Mouse (Mus musculus): ENCODE data around the gene Cry2. TPM values are rescaled to one million over a fixed set of nuclear protein-coding genes. Genes with fewer than 3 reads are reported as not detected.
A peak's percentile ranks its signal among the peaks of the same experiment; 100 is the strongest.

Cry2 gene
- polyA plus RNA-seq, 1 experiment from 2014 or later: 37.7 TPM

GRCm38 (mm10) chr2:92459921-92460707 is 26.3 kb upstream of the Cry2 start, which contains the start of gene Slc35c1:
Gene Slc35c1 (minus strand): TSS chr2:92460538.
- 1% methylated on average over 34 of the region's 34 CpGs for WGBS

GRCm38 (mm10) chr2:92459141-92459920 is 25.5 kb upstream of the Cry2 start:
- Histone ChIP-seq H3K4me1 (peaks cover 31% of the 10 kb centered on the region), H3K27me3 (peaks cover 35% of the 10 kb centered on the region), H3K36me3 (peaks cover 3% of the 10 kb centered on the region; the same call in 1 of the 2 replicates), H3K4me2 (replicated peaks) (peak overlapping the region; percentile 96), H3K9me3 (no peaks in the 10 kb centered on the region), H3K9ac (replicated peaks) (peak overlapping the region; percentile 63), H3K4me3 (peak overlapping the region; percentile 79), H3K27ac (replicated peaks) (0 out of 2 replicates have a peak overlapping the region, but pooled peaks have one; percentile 12)
- under 1% methylated on average over 55 of the region's 55 CpGs for WGBS
- ATAC-seq (ENCODE audit: low FRiP score, low read depth): peak; percentile 87

More at GRCm38 (mm10) chr2:92459921-92460707, 26.3 kb upstream of the Cry2 start, which contains the start of gene Slc35c1:
- Histone ChIP-seq H3K4me2 (replicated peaks) (peak within 1 kb of the TSS; percentile 96), H3K4me3 (peak within 1 kb of the TSS; percentile 79), H3K27ac (replicated peaks) (0 out of 2 replicates have a peak within 1 kb of the TSS, but pooled peaks have one; percentile 12), H3K27me3 (peaks cover 35% of the 10 kb centered on the region), H3K9ac (replicated peaks) (peak within 1 kb of the TSS; percentile 63), H3K36me3 (no peaks in the 10 kb centered on the region), H3K9me3 (no peaks in the 10 kb centered on the region), H3K4me1 (peaks cover 31% of the 10 kb centered on the region)
- peak; percentile 45 for ATAC-seq (ENCODE audit: low FRiP score, low read depth)

GRCm38 (mm10) chr2:92458481-92458880 is 24.6 kb upstream of the Cry2 start:
- 66% methylated on average over 13 of the region's 13 CpGs for WGBS
- ATAC-seq (ENCODE audit: low FRiP score, low read depth): no peak
- H3K36me3 ChIP-seq: peaks cover 11% of the 10 kb centered on the region
- H3K9ac ChIP-seq (replicated peaks): peak overlapping the region; percentile 63
- peaks cover 31% of the 10 kb centered on the region for H3K4me1 ChIP-seq
- peak overlapping the region; percentile 96 for H3K4me2 ChIP-seq (replicated peaks)
- H3K27ac ChIP-seq (replicated peaks): no peak overlapping the region
- H3K9me3 ChIP-seq: no peaks in the 10 kb centered on the region
- peaks cover 35% of the 10 kb centered on the region for H3K27me3 ChIP-seq
- peak overlapping the region; percentile 79 for H3K4me3 ChIP-seq

GRCm38 (mm10) chr2:92456970-92457530 is 23.2 kb upstream of the Cry2 start:
- no peak overlapping the region for H3K27ac ChIP-seq (replicated peaks)
- H3K36me3 ChIP-seq: peaks cover 18% of the 10 kb centered on the region
- no peak for ATAC-seq (ENCODE audit: low FRiP score, low read depth)
- H3K9ac ChIP-seq (replicated peaks): 0 out of 2 replicates have a peak overlapping the region, but pooled peaks have one; percentile 20
- H3K4me1 ChIP-seq: peaks cover 31% of the 10 kb centered on the region
- H3K4me3 ChIP-seq: no peak overlapping the region
- no peaks in the 10 kb centered on the region for H3K9me3 ChIP-seq
- peaks cover 27% of the 10 kb centered on the region for H3K27me3 ChIP-seq
- 79% methylated on average over 8 of the region's 8 CpGs for WGBS
- peak overlapping the region; percentile 5; the same call in 1 of the 2 replicates for H3K4me2 ChIP-seq (replicated peaks)

- H3K9ac ChIP-seq (replicated peaks): no peak overlapping the region
- no peak overlapping the region for H3K27ac ChIP-seq (replicated peaks)
- H3K27me3 ChIP-seq: peaks cover 13% of the 10 kb centered on the region
- 66% methylated on average over 2 of the region's 3 CpGs for WGBS
- no peak overlapping the region for H3K4me2 ChIP-seq (replicated peaks)
- H3K4me1 ChIP-seq: peaks cover 31% of the 10 kb centered on the region
- H3K36me3 ChIP-seq: peaks cover 18% of the 10 kb centered on the region
- H3K9me3 ChIP-seq: no peaks in the 10 kb centered on the region
- ATAC-seq (ENCODE audit: low FRiP score, low read depth): no peak
- H3K4me3 ChIP-seq: no peak overlapping the region
Measured at GRCm38 (mm10) chr2:92455704-92456103, 21.9 kb upstream of the Cry2 start.

GRCm38 (mm10) chr2:92454166-92454565 is 20.3 kb upstream of the Cry2 start:
- Histone ChIP-seq H3K27me3 (peaks cover 5% of the 10 kb centered on the region; the same call in 1 of the 2 replicates), H3K9me3 (no peaks in the 10 kb centered on the region), H3K9ac (replicated peaks) (no peak overlapping the region), H3K4me1 (peaks cover 26% of the 10 kb centered on the region), H3K36me3 (peaks cover 18% of the 10 kb centered on the region), H3K4me3 (no peak overlapping the region), H3K27ac (replicated peaks) (no peak overlapping the region), H3K4me2 (replicated peaks) (no peak overlapping the region)
- WGBS: 90% methylated on average over 11 of the region's 11 CpGs
- ATAC-seq (ENCODE audit: low FRiP score, low read depth): no peak

GRCm38 (mm10) chr2:92451126-92451525 is 17.3 kb upstream of the Cry2 start:
- Histone ChIP-seq H3K9ac (replicated peaks) (no peak overlapping the region), H3K4me3 (no peak overlapping the region), H3K9me3 (no peaks in the 10 kb centered on the region), H3K36me3 (peaks cover 18% of the 10 kb centered on the region), H3K4me1 (0 out of 2 replicates have a peak, but pooled peaks cover 2% of the 10 kb centered on the region), H3K27me3 (no peaks in the 10 kb centered on the region), H3K4me2 (replicated peaks) (no peak overlapping the region), H3K27ac (replicated peaks) (no peak overlapping the region)
- no peak for ATAC-seq (ENCODE audit: low FRiP score, low read depth)
- 95% methylated on average over 3 of the region's 3 CpGs for WGBS

GRCm38 (mm10) chr2:92447121-92447740 is 13.4 kb upstream of the Cry2 start:
- Histone ChIP-seq H3K9me3 (no peaks in the 10 kb centered on the region), H3K27ac (replicated peaks) (no peak overlapping the region), H3K36me3 (no peaks in the 10 kb centered on the region), H3K27me3 (no peaks in the 10 kb centered on the region), H3K9ac (replicated peaks) (no peak overlapping the region), H3K4me3 (no peak overlapping the region), H3K4me1 (0 out of 2 replicates have a peak, but pooled peaks cover 2% of the 10 kb centered on the region), H3K4me2 (replicated peaks) (no peak overlapping the region)
- 75% methylated on average over 7 of the region's 7 CpGs for WGBS
- ATAC-seq (ENCODE audit: low FRiP score, low read depth): no peak

GRCm38 (mm10) chr2:92446656-92447055 is 12.8 kb upstream of the Cry2 start:
- Histone ChIP-seq H3K27me3 (no peaks in the 10 kb centered on the region), H3K9ac (replicated peaks) (no peak overlapping the region), H3K9me3 (no peaks in the 10 kb centered on the region), H3K4me1 (0 out of 2 replicates have a peak, but pooled peaks cover 2% of the 10 kb centered on the region), H3K4me2 (replicated peaks) (no peak overlapping the region), H3K4me3 (no peak overlapping the region), H3K36me3 (no peaks in the 10 kb centered on the region), H3K27ac (replicated peaks) (no peak overlapping the region)
- no peak for ATAC-seq (ENCODE audit: low FRiP score, low read depth)
- WGBS: 69% methylated on average over 8 of the region's 8 CpGs

- Histone ChIP-seq H3K9me3 (no peaks in the 10 kb centered on the region), H3K4me1 (0 out of 2 replicates have a peak, but pooled peaks cover 2% of the 10 kb centered on the region), H3K27me3 (no peaks in the 10 kb centered on the region), H3K36me3 (no peaks in the 10 kb centered on the region), H3K4me3 (no peak overlapping the region), H3K9ac (replicated peaks) (no peak overlapping the region), H3K4me2 (replicated peaks) (no peak overlapping the region), H3K27ac (replicated peaks) (no peak overlapping the region)
- 36% methylated on average over 9 of the region's 9 CpGs for WGBS
- no peak for ATAC-seq (ENCODE audit: low FRiP score, low read depth)
Measured at GRCm38 (mm10) chr2:92445890-92446289, 12.0 kb upstream of the Cry2 start.

GRCm38 (mm10) chr2:92444376-92444775 is 10.5 kb upstream of the Cry2 start:
- Histone ChIP-seq H3K27ac (replicated peaks) (no peak overlapping the region), H3K4me3 (no peak overlapping the region), H3K36me3 (no peaks in the 10 kb centered on the region), H3K9ac (replicated peaks) (no peak overlapping the region), H3K27me3 (no peaks in the 10 kb centered on the region), H3K9me3 (no peaks in the 10 kb centered on the region), H3K4me1 (0 out of 2 replicates have a peak, but pooled peaks cover 2% of the 10 kb centered on the region), H3K4me2 (replicated peaks) (no peak overlapping the region)
- no peak for ATAC-seq (ENCODE audit: low FRiP score, low read depth)
- 45% methylated on average over 4 of the region's 4 CpGs for WGBS
